Mouse (Mus musculus): ENCODE data around the gene Anxa4. TPM values are rescaled to one million over a fixed set of nuclear protein-coding genes. Genes with fewer than 3 reads are reported as not detected.

The Anxa4 gene
- polyA plus RNA-seq (2012; rRNA removed; ENCODE audit: low replicate concordance) = 50.7 and 64.6 TPM in 2 replicates

DNA sequence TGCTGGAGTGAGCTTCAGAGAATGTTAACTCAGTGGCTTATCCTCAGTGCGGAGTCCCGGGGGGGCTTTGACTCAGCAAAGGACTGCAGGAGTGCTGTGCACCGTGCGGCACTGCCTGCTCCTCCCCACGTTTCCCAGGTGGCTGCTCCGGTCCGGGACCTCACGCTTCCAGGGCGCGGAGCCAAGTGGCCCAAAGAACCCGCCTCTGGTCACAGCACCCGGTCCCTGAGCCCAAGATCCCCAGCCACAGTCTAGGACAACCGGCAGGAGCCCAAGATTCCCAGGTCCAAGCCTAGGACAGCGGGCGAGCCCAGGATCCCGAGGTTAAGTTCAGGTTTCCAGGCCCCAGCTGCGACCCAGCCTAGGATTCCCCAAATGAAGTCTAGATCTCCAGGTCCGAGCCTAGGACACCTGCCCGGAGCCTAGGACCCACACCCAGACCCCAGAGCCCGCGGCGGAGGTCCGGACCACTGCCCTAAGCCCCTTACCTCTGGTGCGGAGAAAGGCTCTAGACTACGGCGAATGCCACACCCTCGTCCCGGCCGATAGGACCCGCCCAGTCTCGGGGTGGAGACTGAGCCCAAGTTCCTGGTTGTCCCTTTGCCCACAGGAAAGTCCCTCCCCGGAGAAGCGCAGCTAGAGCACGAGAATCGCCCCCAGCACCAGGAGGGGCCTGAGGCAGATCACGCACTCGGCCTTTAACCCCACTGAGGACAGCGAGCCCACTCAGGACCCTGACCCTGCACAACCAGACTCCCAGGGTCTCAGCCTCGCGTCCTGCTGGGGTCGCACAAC, at the start of gene Anxa4:
Gene Anxa4 (minus strand): TSS at position 564 of the 795 bp plus-strand sequence.

DNA sequence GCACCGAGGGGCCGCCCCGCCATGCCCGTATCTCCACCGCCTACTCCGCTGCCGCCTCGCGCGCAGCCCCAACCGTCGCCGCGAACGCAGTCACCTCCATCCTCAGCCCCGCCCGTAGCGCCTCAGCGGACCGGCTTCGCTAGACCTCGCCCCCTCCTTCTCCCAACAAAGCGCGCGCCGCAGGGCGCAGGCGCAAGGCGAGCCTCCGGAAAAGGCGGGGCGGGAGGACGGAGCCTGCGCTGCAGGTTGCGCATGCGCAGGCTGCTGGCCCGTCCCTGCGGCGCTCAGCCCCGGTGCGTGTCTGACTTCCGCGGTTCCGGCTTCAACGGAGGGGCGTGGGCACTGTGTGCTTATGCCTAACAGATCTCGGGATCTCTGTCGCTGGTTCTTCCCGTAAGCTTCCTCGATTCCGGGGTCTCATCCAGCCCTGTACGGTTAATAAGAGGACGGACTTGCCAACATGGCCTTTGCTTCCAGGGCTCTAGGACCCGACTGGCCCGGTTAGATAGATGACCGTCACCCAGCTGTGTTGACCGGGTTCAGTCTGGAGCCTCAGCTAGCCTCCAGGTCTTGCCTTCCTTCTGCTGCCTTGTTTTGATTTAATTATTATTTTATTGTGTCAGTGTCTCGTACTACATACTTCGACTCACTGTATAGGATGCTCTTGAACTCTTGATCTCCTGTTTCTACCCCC, 60.1 kb downstream of the Anxa4 start, which contains the start of gene Gmcl1:
Gene Gmcl1 (minus strand): TSS at position 201 of the 694 bp plus-strand sequence.

Other genes starting within 250 kb of the Anxa4 start
- gene Asprv1, start 165.4 kb downstream of the Anxa4 start, polyA plus RNA-seq (2012; rRNA removed; ENCODE audit: low replicate concordance) = 0.30 and 1.8 TPM in 2 replicates
- gene Mxd1, start 124.4 kb downstream of the Anxa4 start, polyA plus RNA-seq (2012; rRNA removed; ENCODE audit: low replicate concordance) = 6.8 and 11.0 TPM in 2 replicates
- gene Snrnp27, start 109.1 kb downstream of the Anxa4 start, polyA plus RNA-seq (2012; rRNA removed; ENCODE audit: low replicate concordance) = 10.8 TPM in 2 replicates
- gene Gmcl1, start 60.2 kb downstream of the Anxa4 start, polyA plus RNA-seq (2012; rRNA removed; ENCODE audit: low replicate concordance) = 5.5 and 10.2 TPM in 2 replicates
- gene Aak1, start 55.9 kb upstream of the Anxa4 start, polyA plus RNA-seq (2012; rRNA removed; ENCODE audit: low replicate concordance) = 18.0 and 36.0 TPM in 2 replicates
- gene Nfu1, start 215.7 kb upstream of the Anxa4 start, polyA plus RNA-seq (2012; rRNA removed; ENCODE audit: low replicate concordance) = 113 and 114 TPM in 2 replicates
- 12.3 and 21.0 TPM in 2 replicates for gene Gfpt1, start 249.3 kb upstream of the Anxa4 start, polyA plus RNA-seq (2012; rRNA removed; ENCODE audit: low replicate concordance)

All from subcutaneous adipose tissue, adult 2 months (tissue).